Mouse (Mus musculus): ENCODE results near the gene Map3k9.

DNA sequence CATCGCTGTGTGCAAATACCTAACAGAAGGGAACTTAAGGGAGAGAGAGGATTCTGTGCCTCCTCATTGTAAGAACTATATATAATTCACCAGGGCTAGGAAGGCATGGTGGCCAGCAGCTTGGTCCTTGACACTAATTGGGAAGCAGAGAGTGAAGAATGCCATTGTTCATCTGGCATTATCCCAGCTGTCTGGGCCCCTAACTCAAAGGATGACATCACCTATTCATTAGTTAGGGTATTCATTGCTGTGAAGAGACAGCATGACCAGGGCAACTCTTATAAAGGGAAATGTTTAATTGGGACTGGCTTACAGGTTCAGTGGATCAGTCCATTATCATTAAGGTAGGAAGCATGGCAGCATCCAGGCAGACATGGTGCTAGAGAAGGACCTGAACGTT is 47.4 kb upstream of the Map3k9 start:
- TF ChIP-seq CTCF (IDR thresholded peaks at IDR 0.05; ENCODE audit: low read depth): no peak
- TF ChIP-seq EP300 (IDR thresholded peaks at IDR 0.05; ENCODE audit: low read depth): no peak
